Mouse (Mus musculus): Measurements from ENCODE around the gene Prkcd. TPM values are rescaled to one million over a fixed set of nuclear protein-coding genes. Genes with fewer than 3 reads are reported as not detected.

Gene Prkcd
- 23.0 and 23.2 TPM in 2 replicates for polyA plus RNA-seq (2021; fragmentation: Nextera tagmentation)
- long read RNA-seq, experiment 1, transcript Prkcd-207 (18 exons, 2,777 nt): major isoform, 36 of 46 reads
- long read RNA-seq, experiment 1, partial matches to known transcripts: 6 of 46 reads
- long read RNA-seq, experiment 1, other reads (novel, unspliced or antisense): 3 of 46 reads
- long read RNA-seq, experiment 2, transcript Prkcd-207 (18 exons, 2,777 nt): major isoform, 88 of 109 reads
- long read RNA-seq, experiment 2, partial matches to known transcripts: 7 of 109 reads
- long read RNA-seq, experiment 2, other reads (novel, unspliced or antisense): 12 of 109 reads

DNA sequence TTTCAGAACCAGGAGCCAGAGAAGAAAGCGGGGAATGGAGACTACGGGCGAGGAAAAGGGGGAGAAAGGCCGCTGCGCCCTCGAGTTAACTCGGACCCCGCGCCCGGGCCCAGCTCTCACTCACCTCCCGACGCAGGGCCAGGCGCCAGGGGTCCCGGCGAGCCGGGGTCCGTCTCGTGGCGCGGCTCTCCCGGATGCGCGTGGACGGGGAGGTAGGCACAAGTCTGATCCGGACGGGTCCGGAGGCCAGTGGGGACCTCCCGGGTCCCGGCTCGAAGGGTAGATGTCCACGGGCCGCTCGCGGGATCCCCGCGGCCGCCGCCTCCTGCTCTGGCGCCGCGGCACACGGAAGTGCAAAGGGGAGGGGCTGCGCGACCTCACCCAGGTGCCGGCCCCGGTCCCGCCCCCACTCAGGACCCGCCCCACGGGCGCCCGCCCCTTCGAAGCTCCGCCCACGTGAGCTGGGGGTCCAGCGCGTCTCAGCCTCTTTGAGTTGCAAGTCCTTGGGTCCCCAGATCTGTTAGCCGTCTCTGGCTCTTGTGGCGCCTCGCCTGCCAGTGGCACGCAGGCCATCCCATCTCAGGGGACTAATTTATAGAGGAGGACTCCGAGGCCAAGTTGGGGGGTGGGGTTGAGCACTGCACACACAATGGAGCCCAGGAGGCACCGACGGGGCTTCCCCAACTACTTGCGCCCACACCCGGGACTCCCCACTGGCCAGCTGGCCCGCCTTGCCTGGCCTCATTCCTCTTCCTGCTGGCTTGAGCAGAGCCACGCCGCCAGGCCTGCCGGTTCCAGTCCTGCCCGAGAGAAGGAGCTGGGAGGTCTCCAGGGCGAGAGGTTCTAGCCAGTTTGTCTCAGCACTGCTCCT, at the start of gene Prkcd:
Gene Prkcd (minus strand): TSS at position 355 of the 871 bp plus-strand sequence.

DNA sequence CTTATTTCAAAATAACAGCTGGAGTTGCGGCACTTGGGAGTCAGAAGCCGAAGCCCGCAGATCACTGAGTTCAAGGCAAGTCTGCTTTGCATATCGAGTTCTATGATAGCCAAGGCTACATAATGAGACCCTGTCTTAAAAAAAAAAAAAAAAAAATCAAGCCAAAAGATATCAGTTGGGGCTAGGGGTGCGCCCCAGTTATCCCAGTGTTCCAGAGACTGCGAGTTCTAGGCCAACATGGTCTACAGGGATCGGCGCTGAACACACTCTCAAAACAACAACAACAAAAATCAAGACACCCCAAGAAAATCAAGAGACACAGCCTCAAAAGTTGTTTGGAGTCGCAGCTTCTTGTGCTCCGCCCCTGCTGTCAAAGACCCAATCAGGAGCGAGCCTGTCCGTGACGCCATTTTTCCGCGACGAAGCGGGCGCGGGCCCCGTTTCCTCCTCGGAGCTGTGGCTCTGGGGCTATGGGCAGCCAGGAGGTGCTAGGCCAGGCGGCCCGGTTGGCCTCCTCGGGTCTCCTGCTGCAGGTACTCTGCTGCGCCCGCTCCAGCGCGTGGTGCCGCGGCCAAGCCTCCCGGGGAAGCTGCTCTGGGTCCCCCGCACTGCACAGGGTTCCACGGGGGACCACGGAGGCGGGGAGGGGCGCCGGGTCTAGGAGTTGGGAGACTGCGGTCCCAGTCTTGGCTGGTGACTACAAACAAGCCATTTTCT, 28.1 kb upstream of the Prkcd start, which contains the start of gene Rft1:
Gene Rft1 (plus strand): TSS at position 418 of the 717 bp plus-strand sequence.

DNA sequence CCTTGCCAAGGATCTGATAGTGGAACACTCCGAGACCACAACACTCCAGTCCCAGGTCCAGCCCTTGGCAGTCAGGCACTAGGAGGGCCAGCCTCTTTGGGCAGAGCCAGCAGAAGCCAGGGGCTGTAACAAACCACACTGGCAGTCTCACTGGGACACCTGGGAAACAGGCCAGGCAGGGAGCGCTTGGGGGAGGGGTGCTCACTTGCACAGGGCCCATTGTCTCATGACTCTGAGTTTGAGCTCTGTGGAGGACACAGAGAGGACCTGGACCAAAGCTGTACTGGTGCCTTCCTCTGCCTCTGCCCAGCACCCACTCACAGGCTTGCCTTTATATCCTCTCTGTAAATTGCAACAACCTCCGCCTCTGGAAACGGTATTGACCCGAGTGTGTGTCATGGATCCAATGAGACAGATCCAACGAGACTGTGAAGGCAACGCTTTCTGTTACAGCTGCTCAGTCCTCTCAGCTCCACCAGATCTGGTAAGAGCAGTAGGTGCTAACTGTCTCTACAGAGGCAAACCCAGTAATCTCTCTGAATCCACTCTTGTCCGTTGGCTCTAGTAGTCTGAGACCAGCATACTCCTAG, 77.8 kb downstream of the Prkcd start, which contains the start of gene Tkt:
Gene Tkt (plus strand): TSS at position 229 of the 590 bp plus-strand sequence.

Small RNAs within 50 kb of the gene (microRNA-seq; reads per million reads assigned to microRNA genes)
- gene Mir3076: 13.5 reads per million, percentile 37 among the genes with 10 or more reads in this experiment

Other genes with a start within 250 kb of the Prkcd start
- gene Dcp1a, start 146.7 kb downstream of the Prkcd start, polyA plus RNA-seq (2021; fragmentation: Nextera tagmentation): 7.2 and 9.3 TPM in 2 replicates
- gene Cacna1d, start 134.8 kb downstream of the Prkcd start, polyA plus RNA-seq (2021; fragmentation: Nextera tagmentation): 3.4 and 4.0 TPM in 2 replicates
- gene Tkt, start 77.9 kb downstream of the Prkcd start, polyA plus RNA-seq (2021; fragmentation: Nextera tagmentation): 128 and 147 TPM in 2 replicates
- gene Rft1, start 28.1 kb upstream of the Prkcd start, polyA plus RNA-seq (2021; fragmentation: Nextera tagmentation): 9.8 and 11.7 TPM in 2 replicates
- gene Sfmbt1, start 88.6 kb upstream of the Prkcd start, polyA plus RNA-seq (2021; fragmentation: Nextera tagmentation): 5.9 and 7.1 TPM in 2 replicates
- 5.5 and 5.9 TPM in 2 replicates for gene Tmem110, start 199.4 kb upstream of the Prkcd start, polyA plus RNA-seq (2021; fragmentation: Nextera tagmentation)